Mouse (Mus musculus): ENCODE measurements around the gene Sacm1l.

- TF ChIP-seq CTCF (IDR thresholded peaks at IDR 0.05; ENCODE audit: borderline replicate concordance, control insufficient read depth, extremely low read depth, insufficient read depth, low read length, poor library complexity), result no peak
- TF ChIP-seq POLR2A (IDR thresholded peaks at IDR 0.05; ENCODE audit: control insufficient read depth, extremely low read depth, insufficient read depth, low read length, poor library complexity), result no peak
Measured at GRCm38 (mm10) chr9:123577360-123578192, 48.0 kb downstream of the Sacm1l start.
